Mouse (Mus musculus) common myeloid progenitor, adult 5-6 weeks (primary cell): ENCODE measurements at regions not wholly inside any gene's neighbourhood (a gene's known extent, or its start where the extent isn't known, plus 50 kb on each side); places are given as distances from the start of the nearest gene placed in this dataset.

Source experiments
- ATAC-seq: replicated peaks from 2 replicates; pipeline ENCODE4 v1.8.0; 2016; ENCODE audit warnings: low read depth, mild to moderate bottlenecking, moderate TSS enrichment, inconsistent platforms; ENCODE audit not compliant: poor library complexity, severe bottlenecking

DNA sequence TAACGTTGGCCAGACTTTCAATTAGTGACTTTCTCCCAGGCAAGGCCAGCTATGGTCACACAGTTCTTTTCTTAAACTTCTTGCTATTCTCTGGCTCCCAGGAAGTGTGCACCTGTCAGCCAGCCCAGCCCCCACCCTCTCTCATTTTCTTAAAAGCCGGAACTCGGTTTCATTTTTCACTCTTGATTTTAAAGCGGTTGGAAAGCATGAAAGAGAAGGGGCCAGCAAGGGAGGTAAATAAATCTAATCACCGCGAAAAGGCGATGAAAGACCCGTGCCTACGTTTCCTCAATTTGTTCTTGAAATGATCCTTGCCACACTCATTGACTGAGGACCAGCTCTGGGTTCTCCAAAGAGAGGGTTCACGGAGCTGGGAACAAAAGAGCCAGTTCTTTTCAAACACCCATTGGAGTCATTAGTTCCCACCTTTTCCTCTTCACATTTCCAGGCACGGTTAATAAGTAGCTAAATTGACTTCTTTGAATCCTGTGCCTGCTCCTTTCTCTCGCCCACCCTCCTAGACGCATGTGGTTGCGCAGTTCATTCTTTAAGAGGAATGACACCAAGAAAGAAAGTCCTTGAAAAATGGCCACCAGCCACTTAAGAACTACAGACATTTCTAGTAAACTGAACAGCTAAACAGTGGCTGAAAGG is 311.6 kb downstream of the Setd4 start:
- no peak for ATAC-seq

DNA sequence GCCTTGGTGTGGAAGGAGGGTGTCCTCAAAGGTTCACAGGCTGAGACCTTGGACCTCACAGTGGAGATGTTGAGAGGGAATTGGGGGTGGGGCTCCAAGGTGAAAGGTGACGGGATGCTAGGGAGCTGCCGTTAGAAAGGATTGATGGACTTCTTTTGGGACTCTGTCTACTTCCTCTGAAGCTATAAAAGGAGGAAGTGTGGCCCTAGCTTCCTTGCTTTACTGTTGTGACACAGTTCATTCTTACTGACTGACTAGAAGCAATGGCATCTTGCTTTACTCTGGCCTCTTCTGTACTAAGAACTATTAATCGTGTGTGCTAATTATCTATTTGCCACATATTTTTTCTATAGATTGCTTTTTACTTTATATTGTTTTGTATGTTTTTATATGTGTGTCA is 315.8 kb downstream of the Setd4 start:
- peak; percentile 53 for ATAC-seq

GRCm38 (mm10) chr16:93287520-93287919 is 316.3 kb downstream of the Setd4 start:
- ATAC-seq: peak; percentile 25; the same call in 1 of the 2 replicates

DNA sequence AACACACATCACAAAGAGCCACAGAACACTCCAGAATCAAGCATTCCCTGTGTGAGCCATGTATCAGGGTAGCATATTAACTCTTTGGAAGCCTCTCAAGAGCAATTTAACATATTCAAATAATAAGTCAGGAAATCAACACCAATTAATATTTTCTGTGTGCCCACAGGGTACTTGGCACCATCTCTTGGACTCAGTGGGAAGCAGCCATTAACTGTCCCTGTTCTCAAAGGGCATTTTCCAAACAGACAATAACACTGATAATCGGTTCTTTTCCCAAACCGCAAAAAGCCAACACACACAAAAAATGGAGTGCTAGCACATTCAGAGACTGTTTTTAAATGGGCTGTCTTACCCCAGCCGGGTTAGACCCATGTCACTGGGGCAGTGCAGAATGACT is 317.0 kb downstream of the Setd4 start:
- ATAC-seq: no peak

- ATAC-seq: no peak
These were observed 318.7 kb downstream of the Setd4 start for GRCm38 (mm10) chr16:93285191-93285590.

- no peak for ATAC-seq
These were observed 322.1 kb downstream of the Setd4 start for GRCm38 (mm10) chr16:93281715-93282114.

DNA sequence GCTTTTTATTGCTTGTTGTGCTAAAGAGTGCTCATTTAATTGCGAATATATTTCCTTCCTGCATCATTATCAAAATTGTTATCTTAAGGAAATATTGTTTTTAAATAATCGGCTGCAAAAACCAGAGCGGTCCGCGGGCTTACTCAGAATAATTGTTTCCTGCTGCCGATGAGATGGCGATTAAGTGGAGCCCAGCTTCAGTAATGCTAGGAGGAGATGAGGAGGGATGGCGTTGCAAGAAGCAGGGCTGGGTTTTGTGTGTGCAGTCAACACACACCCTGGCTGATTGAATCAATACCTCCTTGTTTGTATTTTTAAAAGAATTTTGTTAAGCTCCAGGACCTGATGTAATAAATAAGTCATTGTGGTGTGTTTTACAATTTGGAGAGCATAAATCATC is 331.2 kb downstream of the Setd4 start:
- 0 out of 2 replicates have a peak, but pooled peaks have one; percentile 15 for ATAC-seq

GRCm38 (mm10) chr16:93272146-93272545 is 331.7 kb downstream of the Setd4 start:
- no peak for ATAC-seq

DNA sequence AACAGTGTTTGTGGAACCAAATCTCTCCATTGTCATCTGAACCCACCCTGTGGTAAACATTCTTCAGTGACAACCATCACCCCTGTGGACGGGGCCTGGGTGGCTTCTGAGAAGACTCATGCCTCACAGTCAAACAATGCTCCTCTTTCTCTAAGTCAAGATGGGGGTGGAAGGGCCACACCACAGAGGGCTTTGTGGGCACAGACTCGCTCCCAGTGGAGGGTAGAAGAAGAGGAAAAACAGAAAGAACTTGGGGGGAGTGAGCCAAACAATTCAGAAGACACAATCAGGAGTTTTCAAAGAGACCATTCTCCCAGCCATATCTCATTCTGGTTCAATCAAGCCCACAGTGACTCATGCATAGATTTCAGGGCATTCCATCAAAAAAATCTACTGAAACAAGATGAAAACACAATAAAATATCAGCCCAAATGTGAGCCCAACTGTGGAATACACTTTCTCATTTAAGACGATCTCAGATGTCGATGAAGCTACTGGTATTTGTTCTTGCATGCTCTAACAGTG is 339.7 kb downstream of the Setd4 start:
- ATAC-seq: no peak

DNA sequence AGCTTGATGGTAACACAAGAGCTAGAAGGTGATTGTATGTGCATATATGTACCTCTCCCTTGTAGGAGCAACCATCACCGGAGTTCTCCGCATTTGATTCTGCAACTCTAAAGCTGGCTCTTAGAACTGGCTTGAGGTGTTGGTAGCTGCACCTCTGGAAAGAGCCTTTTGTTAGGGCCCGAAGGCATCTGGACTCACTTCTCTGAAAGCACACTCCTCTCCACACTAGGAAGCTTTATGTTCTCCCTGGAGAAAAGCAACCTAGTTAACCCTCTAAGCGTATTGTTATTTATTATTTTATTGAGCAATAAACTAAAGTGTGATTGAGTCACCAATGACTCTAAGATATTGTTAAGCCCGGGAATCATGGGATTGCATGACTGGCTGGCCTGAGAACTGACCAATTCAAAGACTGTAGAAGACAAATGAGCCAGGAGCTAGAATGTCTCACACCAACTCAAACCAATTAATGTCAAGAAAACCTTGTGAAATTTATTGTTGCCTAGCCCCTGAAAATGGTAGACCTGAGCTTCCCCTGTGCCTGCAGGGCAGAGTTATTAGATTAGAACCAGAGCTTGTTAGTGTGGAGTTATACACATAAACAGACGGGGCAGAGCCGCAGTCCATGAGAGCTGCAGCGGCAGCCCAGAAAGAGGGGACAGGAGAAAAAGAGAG is 340.6 kb downstream of the Setd4 start:
- ATAC-seq: no peak

DNA sequence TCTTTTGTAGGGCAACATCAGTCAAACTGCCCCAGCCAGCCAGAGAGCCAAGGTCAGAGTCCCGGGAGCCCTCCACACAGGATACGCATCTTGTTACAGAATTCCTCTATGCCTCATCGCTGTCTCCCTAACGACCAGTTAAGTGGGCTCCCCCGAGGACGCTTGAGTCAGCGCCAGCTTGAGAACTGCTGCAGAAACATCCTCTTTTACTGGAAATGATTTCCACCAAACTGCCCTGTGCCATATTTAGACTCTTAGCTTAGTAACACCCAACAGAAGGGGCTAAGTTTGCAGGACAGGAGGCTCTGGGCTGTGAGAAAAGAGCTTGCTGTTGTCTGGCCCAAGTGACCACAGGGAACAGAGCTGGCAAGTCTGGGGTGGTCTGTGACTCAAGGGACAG is 357.0 kb downstream of the Setd4 start:
- 0 out of 2 replicates have a peak, but pooled peaks have one; percentile 18 for ATAC-seq

DNA sequence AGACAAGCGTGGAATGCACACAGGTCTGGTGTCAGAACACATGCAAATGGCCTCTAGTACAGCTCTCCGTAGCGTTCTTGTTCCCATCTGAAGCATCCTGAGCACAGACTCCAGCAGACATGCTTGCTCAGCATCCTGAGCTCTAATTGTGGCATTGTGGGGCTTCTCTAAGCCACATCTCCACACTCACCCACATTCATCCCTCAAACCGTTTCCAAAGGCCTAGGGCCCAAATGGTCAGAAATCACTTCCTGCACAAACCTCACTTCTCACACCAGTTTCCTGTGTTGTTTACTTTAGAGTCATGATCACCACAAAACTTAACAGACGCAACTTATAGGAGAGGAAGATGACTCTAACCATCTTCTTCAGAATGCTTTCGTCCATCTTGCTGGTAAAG is 358.1 kb downstream of the Setd4 start:
- ATAC-seq: peak; percentile 69

DNA sequence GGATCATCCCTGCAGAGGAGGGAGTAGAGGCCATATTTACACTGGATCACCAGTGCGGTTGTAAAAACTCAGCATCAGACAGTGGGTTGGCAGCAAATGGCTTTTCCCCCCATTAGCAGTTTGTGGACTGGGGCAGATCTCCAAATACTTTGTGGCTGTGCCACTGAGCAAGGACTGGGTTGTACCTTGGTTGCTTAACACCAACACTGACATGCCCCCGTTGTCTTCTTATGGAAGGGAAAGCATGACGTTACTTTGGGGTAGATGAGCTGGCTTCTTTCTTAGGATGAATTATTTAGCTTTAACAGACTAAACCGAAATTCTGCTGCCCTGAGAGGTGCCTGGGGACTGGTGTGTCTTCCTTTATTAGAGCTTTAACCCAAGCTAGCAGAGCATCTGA is 365.0 kb downstream of the Setd4 start:
- ATAC-seq: no peak

DNA sequence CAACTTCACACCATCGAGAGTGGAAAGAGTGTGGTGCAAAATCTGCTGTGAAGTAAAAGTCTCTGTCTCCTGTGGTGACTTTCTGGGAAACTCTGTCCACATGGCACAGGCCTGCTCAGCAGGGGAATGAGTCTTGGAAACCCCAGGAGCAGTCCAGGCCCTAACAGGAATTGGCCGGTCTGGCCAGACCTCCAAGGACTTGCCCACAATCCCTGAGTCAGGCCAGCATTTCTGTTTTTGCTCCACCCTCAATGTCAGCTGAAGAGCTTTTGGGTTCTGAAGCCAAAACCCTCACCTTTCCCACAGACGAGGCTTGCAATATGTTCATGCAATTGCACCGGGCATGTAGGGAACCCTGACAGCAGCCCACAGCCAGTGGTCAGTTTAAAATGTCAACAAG is 365.5 kb downstream of the Setd4 start:
- ATAC-seq: no peak

- no peak for ATAC-seq
These were observed 378.2 kb downstream of the Setd4 start for GRCm38 (mm10) chr16:93225644-93226043.

DNA sequence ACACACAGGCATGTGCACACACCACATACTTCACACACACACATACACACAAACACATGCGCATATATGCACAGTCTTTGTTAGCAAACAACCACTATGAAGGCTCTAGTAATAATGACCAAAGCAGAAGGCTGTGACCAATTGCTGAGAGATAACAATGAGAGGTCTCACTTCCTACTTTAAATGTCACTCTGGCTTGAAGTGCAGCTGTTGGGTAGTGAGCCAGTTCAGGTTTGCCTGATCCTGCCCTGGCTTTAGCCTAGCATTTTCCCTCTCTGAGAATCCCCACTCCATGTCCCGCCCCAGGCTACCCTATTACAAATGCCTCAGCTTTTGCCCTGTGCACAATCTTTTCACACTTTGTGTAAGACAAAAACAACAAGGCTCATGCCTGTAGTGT is 378.7 kb downstream of the Setd4 start:
- peak; percentile 52; the same call in 1 of the 2 replicates for ATAC-seq

GRCm38 (mm10) chr16:93219731-93220130 is 384.1 kb downstream of the Setd4 start:
- no peak for ATAC-seq

GRCm38 (mm10) chr16:93218402-93218801 is 385.5 kb downstream of the Setd4 start:
- no peak for ATAC-seq

DNA sequence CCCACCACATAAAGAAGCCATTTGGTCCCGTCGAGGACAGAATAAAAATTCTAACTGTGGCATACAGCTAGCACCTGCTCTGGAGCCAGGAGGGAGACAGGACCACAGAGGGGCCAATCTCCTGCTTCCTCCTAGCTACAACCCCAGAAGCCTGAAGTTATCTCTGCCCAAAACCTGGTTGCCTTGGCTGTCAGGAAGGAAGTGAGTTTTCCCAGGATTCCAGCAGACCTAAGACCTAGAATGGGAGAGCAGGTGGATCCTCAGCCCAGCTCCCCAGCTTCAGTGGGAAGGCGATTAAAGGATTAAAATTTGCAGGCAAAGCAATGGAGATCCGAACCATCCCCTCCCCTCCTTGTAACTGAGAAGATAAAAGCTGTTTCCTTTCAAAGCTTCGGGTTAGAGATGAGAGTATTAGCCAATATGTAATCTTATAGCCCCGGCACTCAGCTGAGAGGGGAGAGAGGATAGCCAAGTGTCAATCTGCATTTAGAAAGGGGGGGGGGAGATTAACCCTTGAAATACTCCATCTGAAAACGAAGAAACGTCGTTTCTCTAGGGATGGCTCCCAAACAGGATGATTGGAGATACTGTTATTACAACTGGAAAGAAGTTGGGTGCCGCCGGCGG is 386.1 kb downstream of the Setd4 start:
- no peak for ATAC-seq

DNA sequence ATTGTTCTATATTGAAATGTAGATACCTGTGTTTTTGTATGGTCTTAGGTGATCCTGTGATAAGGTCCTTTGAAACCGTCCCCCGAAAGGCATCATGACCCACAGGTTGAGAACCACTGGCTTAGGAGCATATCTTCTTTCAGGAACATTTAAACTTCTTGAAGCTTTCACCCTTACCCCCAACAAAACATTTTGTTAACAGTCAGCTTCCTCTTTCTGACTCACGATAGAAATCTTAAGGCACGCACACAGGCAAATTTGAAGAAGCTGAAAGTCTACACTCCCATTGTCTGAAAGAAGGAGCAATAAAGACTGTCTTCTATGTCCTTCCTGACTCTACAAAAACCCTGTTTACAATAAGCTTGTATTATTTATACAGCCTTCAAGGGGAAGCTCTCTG is 388.2 kb downstream of the Setd4 start:
- peak; percentile 34 for ATAC-seq

DNA sequence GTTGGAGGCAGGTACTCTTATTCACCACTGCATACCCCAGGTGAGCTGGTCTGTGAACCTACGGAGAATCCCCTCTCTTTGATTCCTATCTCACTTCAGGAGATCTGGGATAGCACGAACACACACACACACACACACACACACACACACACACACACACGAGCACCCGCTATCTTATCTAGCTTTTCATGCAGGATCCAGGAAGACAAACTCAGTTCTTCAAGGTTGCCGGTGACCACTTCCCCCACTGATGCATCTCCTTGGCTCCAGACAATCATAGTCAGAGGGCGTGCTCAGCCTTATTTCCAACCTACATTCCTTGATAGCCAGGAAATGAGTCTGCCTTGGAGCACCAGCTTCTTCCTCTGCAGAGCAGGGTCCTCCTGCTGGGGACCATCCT is 387.7 kb upstream of the Runx1 start:
- ATAC-seq: no peak
